Mouse (Mus musculus) thymus, adult 2 months (tissue): ENCODE results near the gene Washc2.

Experiments
- CTCF ChIP-seq: fragments of 200-500 bp; IDR thresholded peaks from 2 replicates; pipeline ENCODE4 v1.5.1; 2012; ENCODE audit warnings: mild to moderate bottlenecking, control low read depth, low read length, moderate library complexity, borderline replicate concordance; ENCODE audit not compliant: control insufficient read depth, poor library complexity, insufficient read depth; ENCODE audit errors: extremely low read depth
- POLR2A ChIP-seq: fragments of 200-500 bp; IDR thresholded peaks from 2 replicates; pipeline ENCODE4 v1.6.1; 2012; ENCODE audit warnings: mild to moderate bottlenecking, low read length, control low read depth, moderate library complexity; ENCODE audit not compliant: control insufficient read depth, poor library complexity, insufficient read depth; ENCODE audit errors: extremely low read depth

DNA sequence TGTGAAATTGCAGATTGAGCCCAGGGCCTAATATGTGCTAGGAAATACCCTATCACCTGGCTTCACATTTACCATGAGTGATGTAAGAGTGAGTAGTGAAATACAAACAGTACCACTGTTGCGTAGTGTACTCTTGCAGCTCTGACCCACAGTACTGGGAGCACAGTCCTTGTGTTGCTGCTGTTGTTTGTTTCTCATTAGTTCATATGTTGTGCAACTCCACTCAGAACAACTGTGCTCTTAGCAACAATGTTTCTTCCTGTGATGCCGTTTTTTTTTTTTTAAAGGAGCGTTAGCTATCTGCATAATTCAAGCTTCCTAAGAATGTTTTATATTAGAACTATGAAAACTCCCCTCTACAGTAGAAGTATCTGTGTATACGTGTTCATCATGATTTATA is 57.8 kb downstream of the Washc2 start:
- TF ChIP-seq POLR2A (no peak), CTCF (no peak)
